Mouse (Mus musculus) G1E (cell line): ENCODE measurements at regions not wholly inside any gene's neighbourhood (a gene's known extent, or its start where the extent isn't known, plus 50 kb on each side); places are given as distances from the start of the nearest gene placed in this dataset.

Experiments
- GATA2 ChIP-seq: IDR thresholded peaks from 2 replicates; pipeline ENCODE4 v1.6.1; 2012; ENCODE audit warnings: low read depth, low read length, inconsistent platforms, borderline replicate concordance
- POLR2AphosphoS5 ChIP-seq: IDR thresholded peaks from 2 replicates; pipeline ENCODE4 v1.6.1; 2012; ENCODE audit warnings: low read depth, low read length, inconsistent platforms; ENCODE audit not compliant: insufficient replicate concordance

GRCm38 (mm10) chr3:35703528-35704327 is 50.2 kb upstream of the Atp11b start:
- TF ChIP-seq POLR2AphosphoS5, result no peak
- no peak for TF ChIP-seq GATA2
